Mouse (Mus musculus): ENCODE measurements at regions not wholly inside any gene's neighbourhood (a gene's known extent, or its start where the extent isn't known, plus 50 kb on each side); places are given as distances from the start of the nearest gene placed in this dataset.
"Not testable (repeated sequence)": the region's sequence is repeated elsewhere in the genome, so short reads cannot be mapped to it uniquely, and the experiment has no call there.

DNA sequence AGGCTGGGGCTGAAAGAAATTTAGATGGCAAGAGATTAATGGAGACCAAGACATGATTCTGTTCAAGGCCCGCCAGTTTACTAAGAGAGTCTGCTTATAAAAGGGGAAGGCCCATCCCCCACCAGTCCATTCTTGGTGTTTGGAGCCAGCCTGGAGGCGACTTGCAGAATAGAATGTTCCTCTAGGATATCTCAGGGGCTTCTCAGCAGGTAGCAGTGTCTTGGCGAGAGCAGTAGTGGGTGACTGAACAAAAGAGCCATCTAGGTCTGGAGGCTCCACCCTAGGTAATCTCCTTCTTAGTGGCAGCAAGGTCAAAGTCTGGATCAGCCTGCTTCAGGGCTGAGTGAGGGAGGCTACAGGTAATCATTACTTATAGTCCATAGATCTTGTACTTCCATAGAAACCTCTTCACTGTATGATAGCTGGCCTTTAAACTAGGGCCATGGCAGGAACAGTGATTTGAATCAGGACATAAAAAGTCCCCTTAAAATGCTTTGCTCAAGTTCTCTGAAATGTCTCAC is 166.0 kb upstream of the Gm5538 start:
- not testable (repeated sequence) for DNase-seq (ENCODE audit: extremely low read depth, low read depth)

DNA sequence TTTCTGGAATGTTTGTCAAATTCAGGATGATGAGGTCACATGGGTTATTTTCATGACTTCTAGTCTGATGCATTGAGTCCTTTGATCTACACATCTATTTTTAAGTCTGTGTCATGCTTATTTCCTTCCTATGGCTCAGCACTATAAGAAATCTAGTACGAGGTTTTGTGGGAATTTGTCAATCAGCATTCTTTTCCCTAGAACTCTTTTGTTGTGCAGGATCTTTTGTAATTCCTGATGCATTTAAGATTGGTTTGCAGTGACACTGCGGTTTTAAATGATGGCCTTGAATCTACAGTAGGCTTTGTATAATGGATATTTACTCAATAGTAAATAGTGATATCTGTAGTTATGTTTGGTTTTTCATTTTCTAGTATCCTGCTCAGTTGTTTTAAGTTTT is 187.0 kb upstream of the Gm5538 start:
- no peak for DNase-seq (ENCODE audit: extremely low read depth, low read depth)

DNA sequence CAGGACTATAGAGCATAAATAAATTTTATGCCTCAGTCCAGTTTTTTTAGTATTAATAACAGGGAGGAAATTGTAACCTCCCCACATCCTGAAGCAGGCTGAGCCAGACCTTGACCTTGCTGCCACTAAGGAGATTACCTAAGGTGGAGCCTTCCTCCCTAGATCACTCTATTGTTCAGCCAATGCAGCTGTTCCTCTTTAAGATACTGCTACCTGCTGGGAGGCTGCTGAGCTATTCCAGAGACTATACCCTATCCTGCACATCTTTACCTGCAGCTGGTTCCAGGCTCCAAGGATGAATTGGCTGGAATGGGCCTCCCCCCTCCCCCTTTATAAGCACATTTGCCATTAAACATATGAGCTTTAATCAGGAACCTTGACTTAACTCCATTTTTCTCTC is 189.0 kb upstream of the Gm5538 start:
- not testable (repeated sequence) for DNase-seq (ENCODE audit: extremely low read depth, low read depth)

DNA sequence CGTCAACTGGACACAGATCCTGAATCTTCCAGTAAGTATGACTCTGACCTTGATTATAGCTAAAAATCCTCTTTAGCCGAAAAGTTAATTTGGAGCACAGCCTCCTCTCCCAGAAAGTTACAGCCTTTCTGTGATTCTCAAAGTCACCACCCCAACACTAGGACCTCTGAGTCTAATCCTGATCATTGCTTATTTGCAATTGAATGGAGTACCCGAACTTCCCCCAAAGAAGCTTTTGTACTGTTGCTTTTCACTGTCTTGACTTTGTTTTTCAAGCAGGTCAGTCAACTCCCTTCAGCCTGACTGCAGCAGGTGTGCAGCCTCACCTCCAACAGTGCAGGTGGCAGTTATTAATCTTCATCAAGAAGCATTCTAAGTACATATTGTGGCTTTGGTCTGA is 189.7 kb upstream of the Gm5538 start:
- not testable (repeated sequence) for DNase-seq (ENCODE audit: extremely low read depth, low read depth)

DNA sequence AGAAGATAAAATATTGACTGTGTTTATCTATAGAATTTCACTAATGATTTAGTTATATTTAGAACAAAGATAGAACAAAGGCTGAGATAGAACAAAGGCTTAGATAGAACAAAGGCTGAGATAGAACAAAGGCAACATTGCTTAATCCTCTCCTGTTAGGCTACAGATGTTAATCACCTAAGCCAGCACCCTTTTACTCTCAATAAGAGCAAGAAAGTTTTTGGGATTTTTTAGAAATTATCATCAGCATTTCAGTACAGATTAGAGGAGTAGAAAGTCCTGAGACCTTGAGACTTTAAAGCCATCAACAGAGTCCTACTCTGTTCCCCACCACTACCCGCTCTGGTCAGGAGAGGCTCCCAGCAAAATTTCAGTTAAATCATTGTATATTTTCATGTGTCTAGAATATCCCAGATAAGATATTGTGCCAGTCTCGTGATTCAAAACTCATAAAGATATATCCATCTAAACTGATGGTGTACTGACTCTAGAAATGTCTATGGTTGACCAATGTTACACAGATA is 187.2 kb upstream of the Igsf10 start:
- DNase-seq (ENCODE audit: extremely low read depth, low read depth), result no peak

DNA sequence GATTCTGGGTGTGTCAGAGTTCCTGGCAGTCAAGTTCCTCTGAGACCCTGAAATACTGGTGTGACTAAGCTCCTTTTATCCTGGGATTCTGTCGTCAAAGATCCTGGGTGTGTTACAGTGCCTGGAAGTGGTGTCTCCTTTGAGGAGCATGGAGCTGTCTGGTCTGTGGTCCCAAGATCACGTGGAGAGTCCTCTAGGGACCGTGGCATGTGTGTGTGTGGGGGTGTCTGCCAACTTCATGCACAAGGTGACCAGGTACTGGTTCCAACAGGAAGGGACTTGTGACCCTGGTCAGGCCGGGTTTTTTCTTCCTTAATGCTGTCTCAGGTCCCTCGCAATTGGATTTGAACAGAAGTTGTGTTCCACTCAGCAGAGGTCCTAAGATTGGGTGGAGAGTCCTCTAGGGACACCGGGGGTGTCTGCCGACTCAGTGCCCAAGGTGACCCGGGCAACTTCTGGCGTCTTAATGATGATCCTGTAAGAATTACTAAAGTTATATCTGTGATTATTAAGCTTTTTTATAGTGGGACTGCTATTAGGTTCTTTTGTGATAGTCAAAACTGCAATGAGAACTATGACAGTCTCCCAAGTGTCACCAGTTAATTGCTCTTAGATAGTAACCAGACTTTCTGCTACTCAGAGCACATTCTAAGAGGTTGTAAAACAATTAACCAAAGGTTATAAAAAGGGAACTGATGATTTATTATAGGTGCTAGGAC is 186.6 kb upstream of the Igsf10 start:
- DNase-seq (ENCODE audit: extremely low read depth, low read depth), result no peak

DNA sequence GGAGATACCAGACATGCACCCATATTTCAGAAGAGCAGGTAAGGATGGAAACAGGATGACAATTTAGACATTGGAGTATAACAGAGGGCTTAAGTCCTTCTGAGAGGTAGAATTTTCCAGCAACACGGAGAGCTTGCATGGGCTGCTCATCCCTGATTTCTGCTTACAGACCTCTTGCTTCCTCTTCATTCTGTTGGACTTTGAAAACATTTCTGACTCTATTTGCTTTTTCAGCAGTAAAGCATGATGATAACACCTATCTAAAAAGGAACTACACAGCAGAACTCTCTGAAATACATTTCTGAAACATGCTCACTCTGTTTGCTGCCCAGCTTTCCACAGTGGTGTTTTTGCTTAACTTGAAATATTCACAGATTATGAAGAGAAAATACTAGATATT is 176.6 kb upstream of the Igsf10 start:
- DNase-seq (ENCODE audit: extremely low read depth, low read depth), result no peak

DNA sequence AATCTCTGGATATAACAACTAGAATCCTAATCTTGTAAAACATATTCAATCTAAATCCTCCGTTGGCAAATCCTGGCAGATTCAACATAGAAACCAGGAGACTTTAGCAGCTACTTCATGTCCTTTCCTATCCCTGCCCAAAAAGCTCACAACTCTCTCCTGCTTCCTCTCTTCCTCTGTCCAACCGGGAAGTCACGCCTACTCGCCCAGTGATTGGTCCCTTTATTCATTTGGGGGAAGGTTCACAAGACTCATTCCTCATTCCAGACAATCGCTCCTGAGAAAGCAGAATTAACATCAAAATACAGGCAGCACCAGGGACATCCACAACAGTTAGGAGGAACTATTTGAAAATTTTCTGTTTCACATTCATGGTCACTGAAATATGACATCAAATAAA is 133.9 kb upstream of the Igsf10 start:
- DNase-seq (ENCODE audit: extremely low read depth, low read depth), result no peak

DNA sequence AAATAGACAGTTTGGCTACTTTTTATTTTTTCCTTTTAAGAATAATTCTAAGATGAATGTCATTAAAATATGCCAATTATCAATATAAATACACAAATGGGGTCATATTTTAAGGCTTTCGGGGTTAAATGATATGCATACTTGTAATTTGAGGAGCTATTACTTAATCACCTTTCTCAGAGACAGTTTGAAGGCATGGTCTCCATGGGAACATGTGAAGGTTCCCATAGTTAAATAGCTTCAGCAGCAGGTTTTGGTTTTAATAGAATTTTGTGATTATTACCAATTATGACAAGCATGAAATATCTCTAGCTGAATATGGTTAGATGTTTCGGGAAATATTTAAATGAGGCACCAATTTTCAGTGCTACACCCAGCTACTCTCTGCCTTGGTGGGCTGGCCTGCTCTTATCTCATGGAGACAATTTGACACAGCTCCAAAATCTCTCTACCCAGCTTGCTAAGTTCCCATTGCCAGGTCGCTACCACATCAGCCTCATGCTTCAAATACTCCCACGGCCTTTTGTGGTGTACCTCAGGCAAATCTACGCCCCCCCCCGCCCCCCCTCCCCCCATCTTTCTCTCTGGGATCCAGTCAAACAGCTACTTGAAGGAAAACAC is 133.4 kb upstream of the Igsf10 start:
- peak; percentile 6 for DNase-seq (ENCODE audit: extremely low read depth, low read depth)

DNA sequence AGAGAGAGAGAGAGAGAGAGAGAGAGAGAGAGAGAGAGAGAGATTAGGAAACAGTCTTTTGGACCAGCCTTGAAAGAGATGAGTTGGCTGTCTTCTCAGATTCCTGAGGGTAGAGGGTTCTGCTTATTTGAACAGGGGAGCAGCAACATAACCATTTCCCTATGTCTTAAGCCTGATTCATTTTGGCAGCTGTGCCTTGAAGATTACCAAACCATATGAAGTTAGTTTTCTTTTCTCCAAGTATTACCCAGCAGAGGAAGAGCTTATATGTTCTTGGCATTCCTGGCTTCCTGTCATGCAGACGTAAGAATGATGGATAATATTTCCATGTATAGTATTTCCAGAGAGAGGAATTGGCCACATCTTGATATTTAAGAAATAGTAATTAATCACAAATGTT is 124.8 kb upstream of the Igsf10 start:
- no peak for DNase-seq (ENCODE audit: extremely low read depth, low read depth)

DNA sequence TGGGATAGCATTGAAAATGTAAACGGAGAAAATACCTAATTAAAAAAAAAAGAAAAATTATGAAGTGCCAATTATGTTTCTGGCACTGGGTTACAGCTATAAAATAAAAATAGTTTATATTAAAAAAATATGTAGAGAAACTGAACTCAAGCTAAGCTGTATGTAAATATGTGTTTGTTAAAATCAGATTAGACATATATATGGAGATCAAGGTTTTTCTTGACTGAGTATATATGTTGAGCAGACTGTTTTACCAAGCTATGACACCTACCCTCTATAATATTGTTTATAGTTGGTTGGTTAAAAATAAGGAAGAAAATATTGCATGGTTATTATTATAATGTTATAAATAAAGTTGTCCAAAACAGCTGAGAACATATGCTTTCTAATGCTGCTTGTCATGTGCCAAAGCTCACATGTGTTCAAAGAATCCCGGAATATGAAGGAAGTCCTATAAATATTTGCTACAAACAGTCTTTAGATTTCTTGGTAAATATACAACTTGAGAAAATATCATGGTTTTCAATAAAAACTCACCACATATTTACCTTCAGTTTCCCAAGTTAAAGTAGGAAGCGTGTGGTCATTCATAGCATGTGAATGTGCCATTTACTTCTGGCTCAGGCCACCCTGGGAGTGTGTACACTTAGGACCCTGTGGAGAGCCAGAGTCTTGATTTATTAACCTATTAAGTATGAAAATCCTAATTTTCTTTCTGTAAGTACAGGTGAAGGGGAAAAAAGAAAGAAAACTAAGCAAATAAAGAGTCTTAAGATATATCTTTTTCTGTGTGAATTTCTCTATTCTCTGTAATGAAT is 118.4 kb upstream of the Igsf10 start:
- DNase-seq (ENCODE audit: extremely low read depth, low read depth), result no peak

DNA sequence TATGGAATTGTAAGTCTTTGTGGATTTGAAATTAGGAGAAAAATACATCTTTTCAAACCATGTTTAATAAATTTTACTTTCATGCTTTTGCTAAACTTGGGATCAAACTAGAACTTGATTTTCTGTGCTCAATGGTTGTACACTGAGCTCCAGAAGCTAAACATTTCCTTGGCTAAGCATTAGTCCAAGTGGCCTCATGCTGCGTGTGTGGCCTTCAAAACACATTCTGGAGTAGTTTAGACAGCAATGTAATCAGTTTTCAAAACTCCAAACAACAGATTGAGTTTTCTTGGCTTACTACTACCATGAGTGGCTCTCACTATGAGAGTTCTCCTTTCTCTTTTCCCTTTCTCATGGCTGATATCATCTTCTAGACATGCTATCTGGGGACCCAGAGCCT is 112.7 kb upstream of the Igsf10 start:
- no peak for DNase-seq (ENCODE audit: extremely low read depth, low read depth)

DNA sequence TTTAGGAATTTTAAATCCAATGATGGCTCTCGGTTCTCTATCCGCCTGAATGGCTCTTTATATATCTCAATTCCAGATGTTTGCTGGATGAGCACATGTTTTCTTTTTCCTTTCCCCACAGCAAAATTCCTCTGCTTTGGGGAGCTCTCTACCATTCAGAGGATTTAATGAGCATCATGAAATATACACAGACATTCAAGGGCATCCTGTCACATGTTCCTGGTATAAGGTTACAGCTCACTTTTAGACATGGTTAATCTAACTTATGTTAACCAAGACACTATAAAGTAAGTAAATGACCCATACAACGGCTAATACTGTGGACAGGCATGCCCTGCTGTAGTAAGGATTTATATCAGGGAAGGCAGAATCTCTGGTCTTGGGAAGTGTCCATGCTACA is 106.9 kb upstream of the Igsf10 start:
- DNase-seq (ENCODE audit: extremely low read depth, low read depth), result no peak

DNA sequence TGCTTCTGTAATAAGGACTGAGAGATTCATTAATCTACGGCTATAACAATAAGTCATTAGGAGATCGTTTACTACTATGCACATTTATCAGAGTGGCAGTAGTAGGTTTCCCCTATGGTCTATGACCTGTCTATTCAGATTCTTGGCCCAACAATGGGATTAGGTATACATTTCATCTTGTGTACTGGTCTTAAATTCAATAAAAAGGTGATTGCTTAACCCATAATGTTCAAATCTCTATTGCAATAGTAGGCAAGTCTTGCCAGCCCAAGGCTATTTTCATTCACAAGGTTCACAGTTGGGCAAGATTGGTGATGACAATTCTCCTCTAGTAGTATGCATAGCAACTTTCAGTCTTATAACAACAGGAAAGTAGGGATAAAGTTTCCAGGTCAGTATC is 79.4 kb upstream of the Igsf10 start:
- DNase-seq (ENCODE audit: extremely low read depth, low read depth), result no peak

DNA sequence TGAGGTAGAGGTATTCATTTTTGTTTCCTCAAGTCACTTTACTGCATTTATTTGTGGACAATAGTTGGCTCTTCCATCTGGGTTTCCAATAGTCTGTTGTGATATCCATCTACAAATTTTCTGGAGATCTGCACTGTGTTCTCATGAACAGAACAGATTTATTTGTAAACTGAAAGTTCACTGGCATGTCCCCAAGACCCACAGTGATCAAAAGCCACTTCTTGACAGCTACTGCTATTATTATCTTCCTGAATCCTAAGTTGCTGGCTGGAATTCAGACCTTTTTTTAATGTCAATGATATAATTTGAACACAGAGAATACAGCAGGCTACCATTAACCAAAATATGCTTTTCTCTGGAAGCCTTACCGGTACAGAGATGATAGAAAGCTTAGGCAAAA is 64.9 kb upstream of the Igsf10 start:
- DNase-seq (ENCODE audit: extremely low read depth, low read depth), result no peak

DNA sequence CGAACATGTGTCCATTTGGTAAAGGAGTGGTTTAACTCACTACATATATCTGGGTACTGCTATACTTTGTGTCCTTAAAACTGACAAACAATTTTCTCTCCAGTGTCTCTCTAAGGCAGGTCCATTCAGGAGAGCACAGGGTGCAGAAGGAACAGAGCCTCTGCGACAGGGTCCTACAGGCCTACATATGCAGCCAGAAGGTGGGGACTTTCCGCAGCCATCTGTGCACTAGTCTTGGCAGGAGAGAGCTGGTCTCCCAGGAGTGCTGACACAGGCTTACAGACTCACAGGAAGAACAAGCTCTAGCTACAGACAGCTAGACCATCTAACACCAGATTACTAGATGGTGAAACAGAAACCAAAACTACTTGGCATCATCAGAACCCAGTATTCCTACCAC is 61.8 kb upstream of the Igsf10 start:
- no peak for DNase-seq (ENCODE audit: extremely low read depth, low read depth)

DNA sequence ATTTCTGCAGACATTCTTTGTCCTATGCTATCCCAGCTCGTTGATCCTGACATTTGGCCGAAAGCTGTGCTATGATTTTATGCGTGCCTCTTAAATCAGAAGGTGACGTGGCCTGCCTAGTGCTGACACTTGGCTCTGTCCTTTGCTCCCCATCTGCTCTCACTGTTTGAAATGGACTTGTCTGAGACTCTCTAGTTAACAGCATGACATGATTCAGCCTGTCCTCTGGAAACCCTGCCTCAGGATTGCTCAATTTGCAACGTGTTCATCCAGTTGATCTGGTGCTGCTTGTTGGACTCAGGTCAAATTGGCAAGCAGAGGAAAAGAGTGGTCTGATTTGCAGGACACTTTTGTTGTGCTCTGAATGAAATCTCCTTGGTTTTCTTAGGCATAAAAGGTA is 57.7 kb upstream of the Igsf10 start:
- DNase-seq (ENCODE audit: extremely low read depth, low read depth), result no peak

DNA sequence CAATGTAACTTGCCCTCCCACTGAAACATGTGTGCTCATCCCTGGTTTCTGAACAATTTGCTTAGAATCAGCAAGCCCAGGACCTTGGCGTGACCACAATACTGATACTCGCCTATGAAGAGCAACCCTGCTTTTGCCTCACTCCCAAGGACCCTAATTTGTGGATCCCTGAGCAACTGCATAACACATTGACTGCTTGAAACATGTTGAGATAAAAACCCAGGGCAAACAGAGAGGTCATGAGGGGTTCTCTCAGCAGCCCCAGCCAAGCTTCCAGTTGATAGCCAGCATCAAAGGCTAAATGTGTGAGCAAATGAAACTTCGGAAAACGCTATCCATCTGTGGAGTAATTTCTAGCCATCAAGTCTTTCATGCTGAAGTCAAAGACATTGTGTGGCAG is 57.2 kb upstream of the Igsf10 start:
- no peak for DNase-seq (ENCODE audit: extremely low read depth, low read depth)
